Mouse (Mus musculus) MEL (cell line): ENCODE results near the gene Gm12248. TPM values are rescaled to one million over a fixed set of nuclear protein-coding genes. Genes with fewer than 3 reads are reported as not detected.
A peak's percentile ranks its signal among the peaks of the same experiment; 100 is the strongest.

Experiments used
- DNase-seq: peaks from one replicate; pipeline ENCODE4 v3.0.0; 2011; ENCODE audit warnings: low read depth, low spot score
- H3K27ac ChIP-seq: 2 replicates; pipeline ENCODE4 v1.5.1; 2012; ENCODE audit warnings: low read depth, mild to moderate bottlenecking, control low read depth, low read length, moderate library complexity; ENCODE audit not compliant: control insufficient read depth
- H3K27me3 ChIP-seq, 2 experiments: fragments of 150-350 bp in 1 of 2; sonication (generic) in 1 of 2; 2 replicates each; pipeline ENCODE4 v1.6.1; 2012; ENCODE audit warnings: low read length in 2 of 2, mild to moderate bottlenecking in 2 of 2, improper control_type of control experiment in 1 of 2, moderate library complexity in 1 of 2; ENCODE audit not compliant: insufficient read depth in 2 of 2, control insufficient read depth in 1 of 2
- H3K36me3 ChIP-seq, 2 experiments: 2 replicates each; pipeline ENCODE4 v1.6.1; 2012 to 2014; ENCODE audit warnings: low read length in 2 of 2, improper control_type of control experiment in 1 of 2, inconsistent platforms in 1 of 2, mild to moderate bottlenecking in 1 of 2; ENCODE audit not compliant: insufficient read depth in 2 of 2, control insufficient read depth in 1 of 2
- H3K4me1 ChIP-seq, 2 experiments: fragments of 150-350 bp in 1 of 2; sonication (generic) in 1 of 2; 2 replicates each; pipeline ENCODE4 v1.6.1; 2012; ENCODE audit warnings: low read length in 2 of 2, improper control_type of control experiment in 1 of 2, mild to moderate bottlenecking in 1 of 2; ENCODE audit not compliant: insufficient read depth in 2 of 2, control insufficient read depth in 1 of 2
- H3K4me3 ChIP-seq, 2 experiments: fragments of 150-350 bp in 1 of 2; sonication (generic) in 1 of 2; 2 replicates each; pipeline ENCODE4 v1.5.1; 2012; ENCODE audit warnings: low read depth in 2 of 2, low read length in 2 of 2, mild to moderate bottlenecking in 2 of 2, moderate library complexity in 2 of 2, control low read depth in 1 of 2, improper control_type of control experiment in 1 of 2; ENCODE audit not compliant: control insufficient read depth in 1 of 2, insufficient read depth in 1 of 2
- H3K79me2 ChIP-seq: 2 replicates; pipeline ENCODE4 v1.6.1; 2012; ENCODE audit warnings: mild to moderate bottlenecking, low read length, moderate library complexity; ENCODE audit not compliant: control insufficient read depth, poor library complexity, insufficient read depth
- H3K9ac ChIP-seq: 2 replicates; pipeline ENCODE4 v1.6.1; 2012; ENCODE audit warnings: low read depth, mild to moderate bottlenecking, control low read depth, low read length, moderate library complexity; ENCODE audit not compliant: control insufficient read depth, poor library complexity, severe bottlenecking
- H3K9me3 ChIP-seq: fragments of 150-350 bp; sonication (generic); replicated peaks from 2 replicates; pipeline ENCODE4 v1.6.1; 2012; ENCODE audit warnings: mild to moderate bottlenecking, low read length, improper control_type of control experiment, moderate library complexity; ENCODE audit not compliant: insufficient read depth
- BHLHE40 ChIP-seq: IDR thresholded peaks from 2 replicates; pipeline ENCODE4 v1.6.1; 2012; ENCODE audit warnings: low read depth, mild to moderate bottlenecking, inconsistent platforms, low read length, improper control_type of control experiment, borderline replicate concordance
- CHD2 ChIP-seq: IDR thresholded peaks from 2 replicates; pipeline ENCODE4 v1.6.1; 2011; ENCODE audit warnings: low read length, improper control_type of control experiment
- CTCF ChIP-seq, 3 experiments: IDR thresholded peaks in 2 of 3; conservative IDR thresholded peaks in 1 of 3; 2 replicates each; pipeline ENCODE4 v1.5.1; 2011 to 2012; ENCODE audit warnings: low read length in 3 of 3, low read depth in 2 of 3, mild to moderate bottlenecking in 2 of 3, improper control_type of control experiment in 1 of 3, inconsistent platforms in 1 of 3, mixed read lengths in 1 of 3, moderate library complexity in 1 of 3; ENCODE audit not compliant: control insufficient read depth in 1 of 3, insufficient read depth in 1 of 3, poor library complexity in 1 of 3, severe bottlenecking in 1 of 3
- E2F4 ChIP-seq: IDR thresholded peaks from 2 replicates; pipeline ENCODE4 v1.6.1; 2011; ENCODE audit warnings: low read depth, low read length, improper control_type of control experiment, borderline replicate concordance
- ELF1 ChIP-seq: IDR thresholded peaks from 2 replicates; pipeline ENCODE4 v1.6.1; 2014; ENCODE audit warnings: low read depth, mild to moderate bottlenecking, inconsistent platforms, low read length, improper control_type of control experiment, moderate library complexity
- EP300 ChIP-seq, 2 experiments: IDR thresholded peaks; 2 replicates each; pipeline ENCODE4 v1.6.1; 2011; ENCODE audit warnings: improper control_type of control experiment in 2 of 2, low read length in 2 of 2, low read depth in 1 of 2, mild to moderate bottlenecking in 1 of 2
- ETS1 ChIP-seq: IDR thresholded peaks from 2 replicates; pipeline ENCODE4 v1.6.1; 2012; ENCODE audit warnings: low read depth, mild to moderate bottlenecking, inconsistent platforms, low read length, improper control_type of control experiment, moderate library complexity
- GABPA ChIP-seq: IDR thresholded peaks from 2 replicates; pipeline ENCODE4 v1.6.1; 2012; ENCODE audit warnings: low read depth, mild to moderate bottlenecking, inconsistent platforms, low read length, improper control_type of control experiment, moderate library complexity
- GATA1 ChIP-seq: IDR thresholded peaks from 2 replicates; pipeline ENCODE4 v1.6.1; 2011; ENCODE audit warnings: low read depth, low read length, improper control_type of control experiment
- HCFC1 ChIP-seq: IDR thresholded peaks from 2 replicates; pipeline ENCODE4 v1.6.1; 2012; ENCODE audit warnings: low read depth, mild to moderate bottlenecking, inconsistent platforms, low read length, improper control_type of control experiment, moderate library complexity
- JUND ChIP-seq: IDR thresholded peaks from 2 replicates; pipeline ENCODE4 v1.6.1; 2011; ENCODE audit warnings: low read depth, mild to moderate bottlenecking, improper control_type of control experiment, low read length
- KAT2A ChIP-seq: conservative IDR thresholded peaks from 2 replicates; pipeline ENCODE4 v1.6.1; 2012; ENCODE audit warnings: low read depth, low read length, improper control_type of control experiment, inconsistent platforms
- MAFK ChIP-seq: IDR thresholded peaks from 2 replicates; pipeline ENCODE4 v1.6.1; 2011; ENCODE audit warnings: low read depth, mild to moderate bottlenecking, low read length, improper control_type of control experiment, borderline replicate concordance
- MAZ ChIP-seq: IDR thresholded peaks from 2 replicates; pipeline ENCODE4 v1.6.1; 2012; ENCODE audit warnings: low read depth, mild to moderate bottlenecking, inconsistent platforms, low read length, improper control_type of control experiment
- MEF2A ChIP-seq: IDR thresholded peaks from 2 replicates; pipeline ENCODE4 v1.6.1; 2014; ENCODE audit warnings: low read depth, mild to moderate bottlenecking, inconsistent platforms, low read length, improper control_type of control experiment; ENCODE audit not compliant: poor library complexity, insufficient replicate concordance, severe bottlenecking; ENCODE audit errors: extremely low read depth
- MXI1 ChIP-seq: IDR thresholded peaks from 2 replicates; pipeline ENCODE4 v1.6.1; 2011; ENCODE audit warnings: mild to moderate bottlenecking, low read depth, low read length, improper control_type of control experiment
- MYB ChIP-seq: IDR thresholded peaks from 2 replicates; pipeline ENCODE4 v1.6.1; 2011; ENCODE audit warnings: mild to moderate bottlenecking, low read depth, low read length, improper control_type of control experiment
- MYC ChIP-seq: IDR thresholded peaks from 2 replicates; pipeline ENCODE4 v1.6.1; 2011; ENCODE audit warnings: low read depth, mild to moderate bottlenecking, low read length, improper control_type of control experiment, moderate library complexity
- NELFE ChIP-seq: IDR thresholded peaks from 2 replicates; pipeline ENCODE4 v1.6.1; 2011; ENCODE audit warnings: low read depth, low read length, improper control_type of control experiment
- NRF1 ChIP-seq: IDR thresholded peaks from 2 replicates; pipeline ENCODE4 v1.6.1; 2014; ENCODE audit warnings: low read depth, mild to moderate bottlenecking, inconsistent platforms, low read length, improper control_type of control experiment, moderate library complexity; ENCODE audit not compliant: poor library complexity, insufficient read depth, severe bottlenecking
- POLR2A ChIP-seq, 2 experiments: IDR thresholded peaks; 2 replicates each; pipeline ENCODE4 v1.6.1; 2011 to 2012; ENCODE audit warnings: low read length in 2 of 2, mild to moderate bottlenecking in 2 of 2, control low read depth in 1 of 2, improper control_type of control experiment in 1 of 2, low read depth in 1 of 2, moderate library complexity in 1 of 2; ENCODE audit not compliant: control insufficient read depth in 1 of 2, insufficient read depth in 1 of 2, poor library complexity in 1 of 2
- POLR2AphosphoS5 ChIP-seq: IDR thresholded peaks from 2 replicates; pipeline ENCODE4 v1.6.1; 2012; ENCODE audit warnings: low read depth, borderline replicate concordance, mild to moderate bottlenecking, inconsistent platforms, low read length, moderate library complexity, mixed read lengths
- RAD21 ChIP-seq: IDR thresholded peaks from 2 replicates; pipeline ENCODE4 v1.6.1; 2011; ENCODE audit warnings: mild to moderate bottlenecking, low read depth, low read length, improper control_type of control experiment
- RCOR1 ChIP-seq: IDR thresholded peaks from 2 replicates; pipeline ENCODE4 v1.6.1; 2012; ENCODE audit warnings: low read depth, mild to moderate bottlenecking, inconsistent platforms, low read length, improper control_type of control experiment
- SIN3A ChIP-seq: IDR thresholded peaks from 2 replicates; pipeline ENCODE4 v1.6.1; 2012; ENCODE audit warnings: low read length, improper control_type of control experiment, inconsistent platforms
- SMC3 ChIP-seq: IDR thresholded peaks from 2 replicates; pipeline ENCODE4 v1.6.1; 2011; ENCODE audit warnings: low read depth, low read length, improper control_type of control experiment
- TAL1 ChIP-seq: IDR thresholded peaks from 2 replicates; pipeline ENCODE4 v1.6.1; 2012; ENCODE audit warnings: mild to moderate bottlenecking, inconsistent platforms, low read length, moderate library complexity, mixed read lengths
- TBP ChIP-seq: IDR thresholded peaks from 2 replicates; pipeline ENCODE4 v1.8.0; 2011; ENCODE audit warnings: low read depth, low read length, improper control_type of control experiment
- TCF12 ChIP-seq: IDR thresholded peaks from 2 replicates; pipeline ENCODE4 v1.6.1; 2014; ENCODE audit warnings: low read depth, mild to moderate bottlenecking, inconsistent platforms, low read length, improper control_type of control experiment, moderate library complexity
- UBTF ChIP-seq: IDR thresholded peaks from 2 replicates; pipeline ENCODE4 v1.6.1; 2012; ENCODE audit warnings: low read depth, mild to moderate bottlenecking, inconsistent platforms, low read length, improper control_type of control experiment, moderate library complexity, borderline replicate concordance; ENCODE audit not compliant: insufficient read depth
- USF1 ChIP-seq: IDR thresholded peaks from 2 replicates; pipeline ENCODE4 v1.6.1; 2014; ENCODE audit warnings: low read depth, mild to moderate bottlenecking, inconsistent platforms, low read length, improper control_type of control experiment, moderate library complexity
- USF2 ChIP-seq, 2 experiments: IDR thresholded peaks; 2 replicates each; pipeline ENCODE4 v1.6.1; 2011 to 2012; ENCODE audit warnings: improper control_type of control experiment in 2 of 2, low read length in 2 of 2, borderline replicate concordance in 1 of 2, inconsistent platforms in 1 of 2, low read depth in 1 of 2, mild to moderate bottlenecking in 1 of 2; ENCODE audit not compliant: insufficient read depth in 1 of 2
- ZC3H11A ChIP-seq: IDR thresholded peaks from 2 replicates; pipeline ENCODE4 v1.6.1; 2012; ENCODE audit warnings: low read depth, mild to moderate bottlenecking, inconsistent platforms, low read length, improper control_type of control experiment
- ZMIZ1 ChIP-seq: IDR thresholded peaks from 2 replicates; pipeline ENCODE4 v1.6.1; 2012; ENCODE audit warnings: low read depth, mild to moderate bottlenecking, inconsistent platforms, low read length, improper control_type of control experiment, moderate library complexity
- ZNF384 ChIP-seq: IDR thresholded peaks from 2 replicates; pipeline ENCODE4 v1.6.1; 2012; ENCODE audit warnings: low read depth, mild to moderate bottlenecking, inconsistent platforms, low read length, improper control_type of control experiment
- polyA plus RNA-seq, 2 experiments: library from polyadenylated mRNA; stranded (reverse) in 1 of 2; unstranded in 1 of 2; fragments of >175 nt in 1 of 2; fragments of >200 nt in 1 of 2; gene quantifications; 2 replicates each; pipeline versions ENCODE4 v1.2.1 to v1.2.4; 2012; ENCODE audit warnings: low replicate concordance in 2 of 2, low read depth in 1 of 2; ENCODE audit not compliant: insufficient read length in 2 of 2, insufficient read depth in 1 of 2, missing spikeins in 1 of 2
- total RNA-seq: library from RNA; depleted of rRNA; stranded (reverse); fragments of 300-350 nt; gene quantifications from 2 replicates; pipeline ENCODE4 v1.2.3, GENCODE M21; 2012; rRNA removed

Gm12248 gene
- total RNA-seq = 0.12 and 0.23 TPM in 2 replicates
- polyA plus RNA-seq = under 1 TPM in 1 of 2 experiments, not detected in 1; 0.65 TPM

DNA sequence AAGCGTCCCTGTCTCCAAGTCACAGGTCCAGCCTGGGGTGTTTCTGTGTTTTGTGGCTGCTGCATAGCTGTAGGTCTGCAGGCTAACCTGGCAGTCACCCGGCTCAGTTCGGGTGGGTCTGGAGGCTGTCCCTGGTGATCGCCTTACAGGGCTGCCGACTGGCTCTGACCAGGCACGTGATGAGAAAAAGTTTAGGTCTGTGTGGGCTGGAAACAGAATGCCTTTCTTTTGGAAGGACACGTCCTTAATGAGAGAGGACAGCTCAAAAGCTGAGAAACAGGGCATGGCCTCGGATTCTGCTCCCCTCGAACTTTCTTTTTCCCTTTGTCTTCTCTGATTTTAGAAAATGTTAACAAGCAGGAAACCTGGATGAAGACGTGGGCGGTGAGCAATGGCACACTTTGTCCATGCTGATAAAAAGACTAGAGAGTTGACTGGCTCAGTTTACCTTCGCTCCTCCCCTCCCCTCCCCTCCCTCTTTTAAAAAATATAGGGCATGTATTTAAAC, at the start of gene Gm12248:
TSS of gene Gm12248 (minus strand) at position 114 of the 508 bp plus-strand sequence.
- Histone ChIP-seq H3K9ac (peak within 1 kb of the TSS; percentile 80), H3K36me3 (peaks cover 0 to 4% of the 10 kb centered on the region in 2 experiments; a peak in 1 of 4 replicates), H3K27me3 (no peaks in the 10 kb centered on the region), H3K9me3 (no peaks in the 10 kb centered on the region), H3K79me2 (no peaks in the 10 kb centered on the region), H3K4me1 (peaks cover 4 to 6% of the 10 kb centered on the region in 2 experiments; a peak in 3 of 4 replicates), H3K27ac (peak within 1 kb of the TSS; percentile 92), H3K4me3 (peak within 1 kb of the TSS; percentile 89 to 92)
- DNase-seq = peak; percentile 84
- TF ChIP-seq GATA1 = peak; percentile 70
- TF ChIP-seq EP300 (IDR thresholded peaks at IDR 0.05; ENCODE audit: low read depth in 1 of 2, low read length in 2 of 2) = peak; percentile 46 to 64; a peak in 3 of 4 replicates
- 0 out of 2 replicates have a peak, but pooled peaks have one; percentile 47 for TF ChIP-seq ZMIZ1
- TF ChIP-seq GABPA = no peak
- TF ChIP-seq USF1 = peak; percentile 95
- TF ChIP-seq ELF1 = peak; percentile 43; the same call in 1 of the 2 replicates
- TF ChIP-seq ZC3H11A = no peak
- no peak for TF ChIP-seq RAD21
- TF ChIP-seq TCF12 = peak; percentile 54; the same call in 1 of the 2 replicates
- no peak for TF ChIP-seq POLR2AphosphoS5
- TF ChIP-seq SMC3 = no peak
- TF ChIP-seq CHD2 = no peak
- TF ChIP-seq TAL1 = no peak
- TF ChIP-seq MYC = peak; percentile 46; the same call in 1 of the 2 replicates
- TF ChIP-seq KAT2A = no peak
- peak; percentile 45; the same call in 1 of the 2 replicates for TF ChIP-seq RCOR1
- TF ChIP-seq POLR2A (IDR thresholded peaks at IDR 0.05; ENCODE audit: control insufficient read depth in 1 of 2, insufficient read depth in 1 of 2, low read depth in 1 of 2, low read length in 2 of 2, poor library complexity in 1 of 2) = peak in 1 of 2 experiments; percentile 65; a peak in 2 of 4 replicates
- TF ChIP-seq ETS1 = peak; percentile 35; the same call in 1 of the 2 replicates
- peak; percentile 66 for TF ChIP-seq SIN3A
- 0 out of 2 replicates have a peak, but pooled peaks have one; percentile 1 for TF ChIP-seq MYB
- 0 out of 2 replicates have a peak, but pooled peaks have one; percentile 26 for TF ChIP-seq MAZ
- TF ChIP-seq USF2 (IDR thresholded peaks at IDR 0.05; ENCODE audit: borderline replicate concordance in 1 of 2, insufficient read depth in 1 of 2, low read depth in 1 of 2, low read length in 2 of 2) = peak; percentile 42 to 74; a peak in 2 of 4 replicates
- TF ChIP-seq E2F4 = no peak
- TF ChIP-seq NELFE = peak; percentile 74
- no peak for TF ChIP-seq JUND
- no peak; the same call in 1 of the 2 replicates for TF ChIP-seq MAFK
- no peak for TF ChIP-seq CTCF (IDR thresholded peaks at IDR 0.05 in 2 of 3, conservative IDR thresholded peaks at IDR 0.05 in 1 of 3; ENCODE audit: control insufficient read depth in 1 of 3, insufficient read depth in 1 of 3, low read depth in 2 of 3, low read length in 3 of 3, poor library complexity in 1 of 3, severe bottlenecking in 1 of 3)
- TF ChIP-seq NRF1 = no peak
- TF ChIP-seq BHLHE40 = peak; percentile 93
- TF ChIP-seq UBTF = no peak
- TF ChIP-seq ZNF384 = peak; percentile 88
- peak; percentile 74 for TF ChIP-seq TBP
- no peak for TF ChIP-seq MEF2A
- TF ChIP-seq HCFC1 = peak; percentile 44; the same call in 1 of the 2 replicates
- TF ChIP-seq MXI1 = peak; percentile 85
